Mouse (Mus musculus) left cerebral cortex, postnatal 4 days (tissue): ENCODE results near the gene Klhl13. TPM values are rescaled to one million over a fixed set of nuclear protein-coding genes. Genes with fewer than 3 reads are reported as not detected.

Experiments used
- DNase-seq: peaks from one replicate; pipeline ENCODE4 v3.0.0-alpha.2; 2022
- intact Hi-C: fragments of 180-260 bp; cut with DNase I; formaldehyde crosslinking; loops from one replicate; pipeline ENCODE4 v1.15.1; 2025
- total RNA-seq, 2 experiments: library from RNA; stranded (reverse); gene quantifications; 2 replicates each; pipeline ENCODE4 v1.2.3; 2021

The Klhl13 gene
- total RNA-seq, result 10 to 100 TPM; 63.6 to 78.3 TPM

DNA sequence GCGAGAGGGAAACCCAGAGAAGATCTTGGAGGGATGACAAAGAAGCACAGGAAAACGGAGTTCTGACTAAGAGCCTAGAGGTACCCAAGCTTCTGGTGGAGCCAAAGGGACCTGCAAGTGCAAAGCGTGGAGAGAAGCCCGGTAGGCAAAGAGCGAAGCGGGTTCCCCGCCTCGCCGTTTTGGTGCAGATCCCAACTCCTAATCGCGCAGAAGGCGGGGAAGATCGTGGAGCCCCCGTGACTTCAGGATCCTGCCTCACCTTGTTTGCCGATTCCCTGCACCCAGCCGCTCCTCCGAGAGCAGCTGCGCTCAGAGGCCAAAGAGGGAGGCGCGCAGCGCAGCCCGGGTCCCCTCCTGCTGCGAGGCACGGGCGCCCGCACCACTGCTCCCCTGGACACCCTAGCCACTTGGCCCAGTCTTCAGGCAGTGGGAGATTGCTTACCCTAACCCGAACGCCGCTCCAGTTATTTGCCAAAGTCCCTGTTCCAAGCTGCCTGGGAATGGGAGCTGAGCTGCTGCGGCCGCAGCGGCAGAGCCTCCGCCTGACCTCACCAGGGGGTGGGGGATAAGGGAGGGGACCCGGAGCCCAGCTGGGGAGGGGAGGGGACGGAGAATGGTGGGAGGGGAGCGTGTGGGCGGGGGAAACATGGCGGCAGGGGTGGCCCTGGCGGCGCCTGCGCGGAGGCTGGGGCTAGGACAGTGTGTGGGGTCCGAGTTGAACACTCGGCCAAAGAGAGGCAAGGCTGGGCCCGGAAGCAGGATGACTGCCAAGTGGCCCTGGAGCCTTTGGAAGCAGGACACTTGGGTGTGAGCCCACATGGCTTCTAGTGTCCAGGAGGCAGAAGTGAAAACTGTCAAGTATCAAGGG is at the start of gene Klhl13:
Gene Klhl13, minus strand, starts transcription at position 569 of the 868 bp plus-strand sequence.
- peak; percentile 65 for DNase-seq
- intact Hi-C loops, result no loop called here

DNA sequence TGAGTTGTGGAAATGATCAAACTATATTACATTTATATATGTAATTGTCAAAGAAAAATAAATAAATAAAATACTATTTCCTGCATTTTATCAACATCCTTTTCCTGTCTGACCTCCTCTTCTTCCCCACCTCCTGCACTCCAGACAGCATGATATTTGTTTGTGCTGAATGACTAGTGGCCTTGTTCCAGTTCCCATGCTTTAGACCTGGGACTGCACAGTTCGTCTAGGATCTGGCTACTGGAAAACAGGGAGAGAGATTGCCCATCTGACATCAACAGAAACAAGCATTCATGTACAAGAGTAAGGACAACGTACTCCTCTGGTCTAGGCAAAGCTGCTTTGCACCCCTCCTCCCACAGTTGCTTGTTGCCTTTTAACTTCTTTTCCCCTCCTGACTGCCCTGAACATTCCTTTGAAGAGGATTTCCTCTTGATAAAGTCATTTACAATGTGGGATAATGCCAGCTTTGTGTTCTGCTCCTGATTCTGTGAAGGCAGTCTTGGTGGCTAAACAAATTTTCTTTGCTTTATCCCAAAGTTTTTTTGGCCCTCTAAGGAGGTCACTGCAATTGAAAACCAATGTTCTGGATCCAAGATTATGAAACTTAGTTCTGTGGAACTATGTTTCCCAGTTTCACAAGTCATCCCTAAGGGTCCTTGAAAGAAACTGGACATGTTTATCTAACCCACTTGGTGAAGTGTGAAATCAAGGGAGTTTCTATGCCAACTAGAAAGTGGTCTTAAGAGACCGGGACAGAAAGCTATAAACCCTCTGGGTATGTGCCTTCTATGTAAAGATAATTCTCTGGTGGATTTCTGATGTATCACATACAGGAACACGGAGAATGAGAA is 44.6 kb upstream of the Klhl13 start:
- intact Hi-C loops, result no loop called here
- DNase-seq, result no peak

DNA sequence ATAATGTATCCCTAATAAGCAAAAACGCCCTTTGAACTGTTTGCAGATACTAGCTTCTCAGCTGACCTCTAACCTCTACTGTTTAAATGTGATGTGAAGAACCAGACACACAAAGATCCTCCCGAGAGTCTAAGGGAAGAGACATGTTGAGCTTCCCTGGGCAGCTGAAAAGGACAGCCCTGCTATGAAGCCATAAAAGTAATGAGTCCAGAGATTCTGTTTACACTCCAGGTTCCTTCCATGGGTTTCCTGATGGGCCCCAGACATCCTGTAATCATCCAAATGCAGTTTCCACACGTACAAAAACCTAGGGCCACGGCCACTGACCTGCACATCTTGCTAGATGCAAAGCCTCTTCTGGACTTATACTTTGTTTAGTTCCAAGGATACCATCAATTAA is 23.8 kb upstream of the Klhl13 start:
- no peak for DNase-seq
- intact Hi-C loops, result no loop called here

DNA sequence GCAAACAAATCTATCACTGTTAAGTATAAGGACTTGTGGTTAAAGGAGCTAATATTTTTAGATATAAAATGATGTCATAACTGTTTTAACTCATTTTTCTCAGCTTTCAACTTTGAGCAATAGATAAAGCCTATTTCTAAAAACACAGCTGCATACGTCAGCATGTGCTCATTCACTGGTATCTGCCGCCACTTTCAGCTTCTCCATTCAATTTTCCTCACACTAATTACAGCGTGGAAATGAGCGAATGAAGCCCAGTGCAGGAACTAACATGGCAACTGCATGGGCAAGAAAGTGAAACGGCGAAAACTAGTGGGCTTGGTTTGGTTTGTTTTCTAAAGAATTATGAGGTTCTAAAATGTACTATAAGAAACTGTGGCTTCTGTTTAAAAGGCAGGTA is 1.4 kb downstream of the Klhl13 start:
- intact Hi-C loops, result no loop called here
- no peak for DNase-seq

DNA sequence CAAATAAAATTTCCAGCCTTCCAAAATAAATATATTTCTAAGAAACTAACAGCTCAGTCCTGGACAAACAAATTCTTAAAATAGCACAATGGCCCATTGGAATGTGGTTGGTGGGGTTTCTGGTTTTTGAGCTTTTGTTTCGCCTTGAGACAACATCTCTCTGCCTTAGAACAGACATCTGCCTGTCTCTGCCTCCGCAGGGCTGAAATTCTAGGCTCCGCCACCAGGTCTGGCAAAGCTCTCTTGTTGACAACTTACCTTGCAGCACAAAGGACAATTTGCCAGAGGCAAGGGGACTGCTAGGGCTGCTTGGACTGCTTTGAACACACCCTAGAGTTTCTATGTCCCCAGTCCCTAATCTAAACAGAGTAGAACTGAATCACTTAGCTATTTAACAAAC is 4.4 kb downstream of the Klhl13 start:
- DNase-seq, result no peak
- intact Hi-C loops, result no loop called here

DNA sequence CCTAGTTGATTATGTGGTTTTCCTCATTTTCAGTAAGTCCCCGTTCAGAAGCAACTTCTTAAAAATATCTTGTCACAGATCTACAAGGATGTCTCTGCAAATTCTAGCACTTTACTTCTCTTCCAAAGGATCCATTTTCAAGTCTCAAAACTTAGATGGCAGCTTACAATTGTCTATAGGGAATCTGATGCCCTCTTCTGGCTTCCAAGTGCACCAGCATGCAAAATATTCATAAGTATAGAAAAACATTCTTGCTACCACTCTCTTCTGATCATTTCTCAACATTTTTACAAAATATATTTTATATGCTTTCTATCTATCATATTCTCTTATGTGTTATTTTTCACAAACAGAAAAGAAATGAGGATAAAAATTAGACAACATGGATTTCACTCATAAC is 14.8 kb downstream of the Klhl13 start:
- intact Hi-C loops, result no loop called here
- DNase-seq, result no peak

DNA sequence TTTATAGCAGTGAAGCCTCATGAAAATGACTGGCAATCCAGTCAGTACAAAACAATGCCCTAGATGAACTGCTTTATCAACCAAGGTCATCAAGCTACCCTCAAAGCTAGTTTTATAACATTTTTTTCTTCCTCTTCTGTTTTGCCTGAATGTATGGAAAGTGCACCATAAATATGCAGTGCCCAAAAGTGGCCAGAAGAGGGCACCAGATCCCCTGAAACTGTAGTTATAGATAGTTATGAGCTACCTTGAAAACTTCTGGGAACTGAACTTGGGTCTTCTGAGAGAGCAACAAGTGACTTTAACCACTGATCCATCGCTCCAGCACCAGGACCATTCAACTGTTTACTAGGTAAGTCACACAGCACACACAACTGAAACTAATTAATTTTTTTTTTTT is 36.8 kb downstream of the Klhl13 start:
- no peak for DNase-seq
- intact Hi-C loops, result no loop called here

DNA sequence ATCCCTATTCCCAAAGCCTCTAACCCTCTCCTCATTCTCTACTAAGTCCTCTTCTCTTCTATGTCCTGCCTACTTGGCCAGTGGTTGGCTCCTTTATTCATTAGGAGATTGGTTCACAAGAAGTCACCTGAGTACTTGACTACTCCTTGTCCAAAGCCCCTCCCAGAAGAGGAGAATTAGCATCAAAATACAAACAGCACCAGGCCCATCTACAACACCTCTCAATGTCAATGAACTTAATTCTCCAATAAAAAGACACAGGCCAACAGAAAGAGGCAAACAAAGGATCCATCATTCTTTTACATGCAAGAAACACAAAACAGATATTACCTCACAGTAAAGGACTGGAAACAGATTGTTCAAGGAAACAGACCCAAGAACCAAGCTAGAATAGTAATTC is 46.0 kb downstream of the Klhl13 start:
- intact Hi-C loops, result no loop called here
- no peak for DNase-seq

DNA sequence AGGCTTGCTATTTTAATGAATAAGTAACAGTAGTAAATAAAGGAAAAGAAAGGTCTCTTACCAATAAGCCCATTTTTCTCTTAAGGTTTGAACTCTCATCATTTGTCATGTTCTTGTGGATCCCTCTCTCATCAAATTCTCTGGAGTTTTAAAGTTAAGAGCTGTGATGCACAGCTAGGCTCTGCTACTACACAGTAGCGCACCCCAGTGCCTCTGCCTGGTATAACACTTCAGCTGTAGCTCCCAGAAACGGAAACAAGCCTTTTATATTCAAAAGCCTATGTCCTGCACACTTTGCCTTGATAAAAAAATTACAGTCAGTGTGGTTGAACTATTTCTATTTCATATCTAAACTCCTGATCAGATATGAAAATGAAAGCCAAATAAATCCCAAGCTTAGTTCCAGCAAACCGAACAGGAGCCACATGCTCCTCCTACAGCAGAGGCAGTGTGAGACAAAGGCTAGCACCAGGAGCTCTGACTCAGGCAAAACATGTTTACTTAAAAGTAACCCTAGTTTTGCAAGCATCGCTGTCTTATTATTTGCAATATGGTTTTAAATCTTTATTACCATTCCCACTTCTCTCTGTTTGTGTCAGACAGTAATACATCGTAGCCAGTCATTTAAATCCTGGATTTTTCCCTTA is 68.8 kb downstream of the Klhl13 start:
- intact Hi-C loops, result loop anchor here (10.0 kb wide), 1 partner anchor 1911 kb away; no protein-coding TSS in a partner anchor
- peak; percentile 61 for DNase-seq

DNA sequence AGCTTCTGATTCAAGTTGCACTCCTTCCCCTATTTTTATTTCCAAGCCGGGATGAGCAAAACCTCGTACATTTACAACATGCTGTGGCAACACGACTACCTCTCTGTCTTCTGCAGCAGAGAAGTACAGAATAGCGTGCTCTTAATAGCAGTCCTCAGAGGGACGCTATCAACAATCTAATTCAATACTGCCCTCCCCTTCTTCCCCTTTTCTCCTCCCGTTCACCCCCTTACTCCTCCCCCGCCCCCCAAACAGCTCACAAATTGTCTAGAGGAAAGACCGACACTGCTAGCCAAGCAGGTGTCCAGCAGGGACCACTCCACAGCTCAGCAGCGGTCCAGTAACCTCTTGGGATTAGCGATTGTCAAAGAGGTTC is 79.5 kb downstream of the Klhl13 start:
- DNase-seq, result no peak
- intact Hi-C loops, result no loop called here

DNA sequence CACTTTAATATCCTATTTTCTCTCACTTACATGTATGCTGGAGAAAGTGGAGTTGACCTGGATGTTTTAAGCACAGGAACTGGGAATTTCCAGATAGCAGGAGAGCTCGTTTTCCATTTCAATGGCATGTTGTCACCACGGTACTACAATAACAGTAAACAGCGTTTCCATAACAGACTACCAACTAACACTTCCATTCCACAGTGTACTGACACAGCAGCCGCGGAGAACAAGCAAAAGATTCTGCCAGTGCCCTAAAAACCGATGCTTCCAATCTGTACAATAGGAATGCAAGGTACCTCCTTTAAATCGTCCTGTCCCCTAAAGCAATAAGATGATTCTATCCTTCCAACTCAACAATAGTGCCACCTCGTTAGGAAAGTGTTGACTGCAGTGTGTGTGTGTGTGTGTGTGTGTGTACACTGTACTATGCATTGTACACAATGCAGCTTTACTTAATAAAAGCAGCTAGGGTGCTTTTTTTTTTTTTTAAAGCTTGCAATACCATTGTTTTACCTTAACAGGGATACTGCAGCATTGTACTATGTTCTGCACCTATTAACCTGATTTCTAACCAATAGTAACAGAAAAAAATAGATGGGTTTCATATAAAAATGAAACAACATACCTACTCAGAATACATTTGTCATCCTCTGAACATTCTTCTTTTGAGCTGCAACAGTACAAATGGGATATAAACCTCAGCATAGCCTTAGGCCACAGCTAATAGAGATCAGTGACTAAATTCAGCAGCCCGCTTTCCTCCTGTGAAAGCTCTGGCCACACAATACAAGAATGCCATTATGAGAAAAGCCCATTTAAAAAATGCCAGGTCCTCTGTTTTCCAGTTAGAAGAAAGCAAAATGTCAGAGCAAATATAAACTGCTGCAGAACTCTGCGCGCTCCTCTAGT is 80.1 kb downstream of the Klhl13 start:
- intact Hi-C loops, result no loop called here
- no peak for DNase-seq

DNA sequence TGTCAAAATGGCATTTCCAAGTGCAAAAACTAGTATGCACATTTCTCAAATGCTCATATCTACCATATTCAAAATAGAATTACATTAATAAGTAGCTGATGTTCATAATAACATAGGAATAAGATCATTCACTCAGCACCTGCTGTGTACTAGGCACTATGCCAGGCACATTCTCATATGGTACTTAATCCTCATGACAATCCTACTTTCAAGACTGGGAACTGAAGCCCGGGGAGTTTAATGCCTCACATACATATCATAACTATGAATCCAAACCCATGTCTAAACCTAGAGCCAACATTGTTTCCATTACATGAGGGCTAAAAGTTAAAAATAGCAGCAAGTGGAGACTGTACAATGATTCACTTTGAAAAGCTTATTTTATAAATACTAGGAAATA is 97.3 kb downstream of the Klhl13 start:
- intact Hi-C loops, result no loop called here
- DNase-seq, result peak; percentile 24

DNA sequence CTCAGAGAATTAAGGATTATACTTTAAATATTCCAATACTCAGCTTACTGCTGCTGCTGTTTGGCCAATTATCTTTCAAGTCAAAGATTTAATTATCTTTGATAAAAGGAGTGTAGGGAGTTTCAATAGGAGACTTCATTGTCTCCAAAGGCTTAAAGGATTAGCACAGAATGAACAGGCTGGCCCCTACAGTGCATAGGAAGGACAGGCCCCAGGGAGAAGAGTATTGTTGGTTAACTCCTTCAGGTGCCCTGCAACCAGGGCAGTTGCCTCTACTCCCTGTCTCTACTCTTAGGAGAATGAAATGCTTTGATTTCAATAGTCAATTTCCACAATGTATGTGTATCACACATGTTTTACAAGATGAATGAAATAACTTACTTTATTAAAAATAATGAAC is 116.1 kb downstream of the Klhl13 start:
- intact Hi-C loops, result no loop called here
- no peak for DNase-seq
